Mouse (Mus musculus) testis, adult 2 months (tissue): ENCODE results near the gene Hist1h1c. TPM values are rescaled to one million over a fixed set of nuclear protein-coding genes. Genes with fewer than 3 reads are reported as not detected.
A peak's percentile ranks its signal among the peaks of the same experiment; 100 is the strongest.
"Not testable (repeated sequence)": the region's sequence is repeated elsewhere in the genome, so short reads cannot be mapped to it uniquely, and the experiment has no call there.

Experiments
- H3K27ac ChIP-seq: fragments of 200-500 bp; 2 replicates; pipeline ENCODE4 v1.5.1; 2012; ENCODE audit warnings: low read depth, low read length; ENCODE audit not compliant: control insufficient read depth, insufficient read depth
- H3K27me3 ChIP-seq: fragments of 200-500 bp; 2 replicates; pipeline ENCODE4 v1.6.1; 2012; ENCODE audit warnings: mild to moderate bottlenecking, low read length, moderate library complexity; ENCODE audit not compliant: control insufficient read depth, insufficient read depth
- H3K36me3 ChIP-seq: fragments of 200-500 bp; 2 replicates; pipeline ENCODE4 v1.6.1; 2012; ENCODE audit warnings: mild to moderate bottlenecking, low read length; ENCODE audit not compliant: control insufficient read depth, insufficient read depth
- H3K4me1 ChIP-seq: fragments of 200-500 bp; 2 replicates; pipeline ENCODE4 v1.6.1; 2012; ENCODE audit warnings: low read length; ENCODE audit not compliant: control insufficient read depth, insufficient read depth
- H3K4me3 ChIP-seq: fragments of 200-500 bp; 2 replicates; pipeline ENCODE4 v1.5.1; 2012; ENCODE audit warnings: low read depth, mild to moderate bottlenecking, low read length, moderate library complexity, mixed read lengths; ENCODE audit not compliant: control insufficient read depth
- CTCF ChIP-seq: fragments of 200-500 bp; IDR thresholded peaks from 2 replicates; pipeline ENCODE4 v1.5.1; 2012; ENCODE audit warnings: low read depth, mild to moderate bottlenecking, inconsistent platforms, low read length, moderate library complexity; ENCODE audit not compliant: control insufficient read depth, insufficient read depth, insufficient replicate concordance
- POLR2A ChIP-seq: fragments of 200-500 bp; IDR thresholded peaks from 2 replicates; pipeline ENCODE4 v1.6.1; 2012; ENCODE audit warnings: low read depth, mild to moderate bottlenecking, inconsistent platforms, low read length, moderate library complexity; ENCODE audit not compliant: control insufficient read depth
- polyA plus RNA-seq: library from polyadenylated mRNA; depleted of rRNA; stranded (reverse); fragments of >200 nt; gene quantifications from 2 replicates; pipeline ENCODE4 v1.2.3, GENCODE M21; 2012

The Hist1h1c gene
- polyA plus RNA-seq, 1 experiment = 5.4 TPM

GRCm38 (mm10) chr13:23759916-23760239 lies 21.3 kb downstream of the Hist1h1c start:
- H3K36me3 ChIP-seq = no peaks in the 10 kb centered on the region
- H3K4me3 ChIP-seq = peak overlapping the region; percentile 85; the same call in 1 of the 2 replicates
- peaks cover 8% of the 10 kb centered on the region for H3K4me1 ChIP-seq
- H3K27me3 ChIP-seq = no peaks in the 10 kb centered on the region
- TF ChIP-seq POLR2A (no peak), CTCF (no peak)
- peak overlapping the region; percentile 91 for H3K27ac ChIP-seq

- Histone ChIP-seq H3K4me3 (peak overlapping the region; percentile 85), H3K4me1 (peaks cover 11% of the 10 kb centered on the region), H3K36me3 (no peaks in the 10 kb centered on the region), H3K27ac (peak overlapping the region; percentile 91), H3K27me3 (no peaks in the 10 kb centered on the region)
- TF ChIP-seq POLR2A = no peak
- no peak for TF ChIP-seq CTCF
Observed at GRCm38 (mm10) chr13:23760240-23760971, 21.8 kb downstream of the Hist1h1c start.

GRCm38 (mm10) chr13:23760972-23761864 lies 22.6 kb downstream of the Hist1h1c start, which contains the start of gene Hist1h4a:
Hist1h4a (minus strand) TSS chr13:23761230.
- Histone ChIP-seq H3K27me3 (no peaks in the 10 kb centered on the region), H3K36me3 (no peaks in the 10 kb centered on the region), H3K4me1 (peaks cover 11% of the 10 kb centered on the region), H3K4me3 (peak within 1 kb of the TSS; percentile 85), H3K27ac (peak within 1 kb of the TSS; percentile 91)
- TF ChIP-seq CTCF = no peak
- TF ChIP-seq POLR2A = peak; percentile 51; the same call in 1 of the 2 replicates

GRCm38 (mm10) chr13:23761871-23762821 lies 23.5 kb downstream of the Hist1h1c start, which contains the start of gene Hist1h3a:
Hist1h3a (minus strand) TSS chr13:23762386.
- peak within 1 kb of the TSS; percentile 85 for H3K4me3 ChIP-seq
- H3K36me3 ChIP-seq, H3K27me3 ChIP-seq: not testable (repeated sequence)
- TF ChIP-seq POLR2A = peak; percentile 77
- peak within 1 kb of the TSS; percentile 75 for H3K27ac ChIP-seq
- H3K4me1 ChIP-seq = peaks cover 11% of the 10 kb centered on the region

GRCm38 (mm10) chr13:23763242-23763585 lies 24.6 kb downstream of the Hist1h1c start:
- TF ChIP-seq CTCF (no peak), POLR2A (no peak)
- peak overlapping the region; percentile 72 for H3K4me3 ChIP-seq
- no peaks in the 10 kb centered on the region for H3K36me3 ChIP-seq
- H3K27ac ChIP-seq = peak overlapping the region; percentile 30
- no peaks in the 10 kb centered on the region for H3K27me3 ChIP-seq
- peaks cover 11% of the 10 kb centered on the region for H3K4me1 ChIP-seq

- TF ChIP-seq CTCF (no peak), POLR2A (peak; percentile 85)
- Histone ChIP-seq H3K27ac (peak within 1 kb of the TSS; percentile 69), H3K4me1 (peaks cover 9% of the 10 kb centered on the region), H3K4me3 (peak within 1 kb of the TSS; percentile 72), H3K36me3 (no peaks in the 10 kb centered on the region), H3K27me3 (no peaks in the 10 kb centered on the region)
Observed at GRCm38 (mm10) chr13:23763586-23764323, 25.1 kb downstream of the Hist1h1c start, which contains the start of gene Hist1h1a. Hist1h1a (plus strand) TSS chr13:23763666.
